Mouse (Mus musculus) ovary, adult 2 months (tissue): ENCODE data around the gene Cyp4a31. TPM values are rescaled to one million over a fixed set of nuclear protein-coding genes. Genes with fewer than 3 reads are reported as not detected.

Source experiments
- polyA plus RNA-seq: library from polyadenylated mRNA; depleted of rRNA; stranded (reverse); fragments of >200 nt; gene quantifications from 2 replicates; pipeline ENCODE4 v1.2.3, GENCODE M21; 2012; rRNA removed

Cyp4a31 gene
- not detected in 2 replicates for polyA plus RNA-seq

GRCm38 (mm10) chr4:115563401-115563800 is at the start of gene Cyp4a31:
Cyp4a31 (plus strand) TSS chr4:115563649.

GRCm38 (mm10) chr4:115518000-115518399 is 45.4 kb upstream of the Cyp4a31 start, which contains the start of gene Cyp4a10:
Cyp4a10 (plus strand) TSS chr4:115518264.

GRCm38 (mm10) chr4:115600611-115601010 is 37.2 kb downstream of the Cyp4a31 start, which contains the start of gene Cyp4a32:
Cyp4a32 (plus strand) TSS chr4:115600969.

Other genes with a start within 250 kb of the Cyp4a31 start
- not detected in 2 replicates for gene Cyp4a12b, start 152.0 kb upstream of the Cyp4a31 start, polyA plus RNA-seq
- not detected in 2 replicates for gene Cyp4a30b, start 111.0 kb upstream of the Cyp4a31 start, polyA plus RNA-seq
- gene Cyp4a14, start 67.5 kb upstream of the Cyp4a31 start, polyA plus RNA-seq, result 0.41 TPM in 1 of 2 replicates, not detected in the other
- gene Cyp4a10, start 45.4 kb upstream of the Cyp4a31 start, polyA plus RNA-seq, result 0.18 and 0.32 TPM in 2 replicates
- gene Cyp4a32, start 37.3 kb downstream of the Cyp4a31 start, polyA plus RNA-seq, result not detected in 2 replicates
- 17.8 and 18.7 TPM in 2 replicates for gene Cyp4b1, start 84.1 kb downstream of the Cyp4a31 start, polyA plus RNA-seq
- 29.5 and 33.5 TPM in 2 replicates for gene Efcab14, start 174.1 kb downstream of the Cyp4a31 start, polyA plus RNA-seq
- 0.21 and 0.38 TPM in 2 replicates for gene Tex38, start 217.4 kb downstream of the Cyp4a31 start, polyA plus RNA-seq
- 74.9 and 134 TPM in 2 replicates for gene Atpaf1, start 221.2 kb downstream of the Cyp4a31 start, polyA plus RNA-seq